In genomic region chr8:108723636-108724035, GRCm38 (mm10) we compare ENCODE assay signal across 8 mouse cellular contexts.
DNase-seq lines count a peak whose midpoint lies in the region; ATAC-seq lines count a peak whose summit lies in the region.

No protein-coding gene starts in this region.

- H3K36me3 ChIP-seq in heart, embryonic 10.5 days = no peaks in the 10 kb centered on the region
- no peaks in the 10 kb centered on the region for H3K36me3 ChIP-seq in neural tube, embryonic 13.5 days
- no peaks in the 10 kb centered on the region for H3K36me3 ChIP-seq in limb, embryonic 13.5 days

- no peaks in the 10 kb centered on the region for H3K27me3 ChIP-seq in heart, embryonic 10.5 days (ENCODE audit: insufficient read depth, poor library complexity, severe bottlenecking)
- H3K27me3 ChIP-seq in neural tube, embryonic 13.5 days = peaks cover 53% of the 10 kb centered on the region
- no peaks in the 10 kb centered on the region for H3K27me3 ChIP-seq in limb, embryonic 13.5 days

- no peak for DNase-seq in heart, embryonic 10.5 days (ENCODE audit: low spot score)
- DNase-seq in heart, postnatal 14 days = no peak
- DNase-seq in neural tube, embryonic 10.5 days (ENCODE audit: extremely low spot score, low spot score) = no peak
- DNase-seq in cerebellum, postnatal 10 days = no peak
- no peak for DNase-seq in liver
- DNase-seq in frontal cortex, postnatal 10 days (ENCODE audit: low spot score in 2 of 2) = no peak

- H3K9me3 ChIP-seq in heart, embryonic 10.5 days = no peaks in the 10 kb centered on the region
- no peaks in the 10 kb centered on the region for H3K9me3 ChIP-seq in neural tube, embryonic 13.5 days
- H3K9me3 ChIP-seq in limb, embryonic 13.5 days = no peaks in the 10 kb centered on the region

- 0 out of 2 replicates have a peak overlapping the region, but pooled peaks have one; percentile 6 for H3K4me2 ChIP-seq in neural tube, embryonic 13.5 days
- peak overlapping the region; percentile 40; the same call in 1 of the 2 replicates for H3K4me2 ChIP-seq in limb, embryonic 13.5 days (replicated peaks)

- 52% methylated on average over 11 of the region's 11 CpGs for WGBS in heart, embryonic 10.5 days
- 32% methylated on average over 11 of the region's 11 CpGs for WGBS in neural tube, embryonic 13.5 days
- WGBS in limb, embryonic 13.5 days = 57% methylated on average over 11 of the region's 11 CpGs

- H3K4me1 ChIP-seq in heart, embryonic 10.5 days = peaks cover 80% of the 10 kb centered on the region
- H3K4me1 ChIP-seq in neural tube, embryonic 13.5 days (replicated peaks) = peaks cover 92% of the 10 kb centered on the region
- peaks cover 98% of the 10 kb centered on the region for H3K4me1 ChIP-seq in limb, embryonic 13.5 days

- no peak for ATAC-seq in neural tube, embryonic 13.5 days (ENCODE audit: low read depth)
- no peak for ATAC-seq in limb, embryonic 13.5 days (ENCODE audit: low FRiP score, low read depth)

- intact Hi-C loops in heart, postnatal 14 days (cut with DNase I) = no loop called here

- peak overlapping the region; percentile 32; the same call in 1 of the 2 replicates for H3K27ac ChIP-seq in heart, embryonic 10.5 days
- no peak overlapping the region for H3K27ac ChIP-seq in neural tube, embryonic 13.5 days (replicated peaks)
- H3K27ac ChIP-seq in limb, embryonic 13.5 days = no peak overlapping the region

- no peak overlapping the region for H3K4me3 ChIP-seq in heart, embryonic 10.5 days
- no peak overlapping the region for H3K4me3 ChIP-seq in neural tube, embryonic 13.5 days
- H3K4me3 ChIP-seq in limb, embryonic 13.5 days = no peak overlapping the region

- H3K9ac ChIP-seq in neural tube, embryonic 13.5 days = no peak overlapping the region
- no peak overlapping the region for H3K9ac ChIP-seq in limb, embryonic 13.5 days
